Mouse (Mus musculus) heart, embryonic 13.5 days (tissue): ENCODE measurements around the gene Gjd3. TPM values are rescaled to one million over a fixed set of nuclear protein-coding genes. Genes with fewer than 3 reads are reported as not detected.

Experiments
- ATAC-seq: fragments of 200-750 bp; cut with Nextera tagmentation; 2 replicates; pipeline ENCODE4 v1.8.0; 2017; ENCODE audit warnings: moderate TSS enrichment; ENCODE audit not compliant: insufficient number of reproducible peaks, low FRiP score, low TSS enrichment; ENCODE audit errors: extremely low read depth
- H3K27ac ChIP-seq: fragments of 300-500 bp; sonication (generic); replicated peaks from 2 replicates; pipeline ENCODE4 v1.5.1; 2015; ENCODE audit warnings: moderate library complexity, mild to moderate bottlenecking, inconsistent platforms
- H3K27me3 ChIP-seq: fragments of 300-500 bp; sonication (generic); replicated peaks from 2 replicates; pipeline ENCODE4 v1.6.1; 2015; ENCODE audit warnings: mild to moderate bottlenecking, inconsistent platforms
- H3K36me3 ChIP-seq: fragments of 300-500 bp; sonication (generic); 2 replicates; pipeline ENCODE4 v1.6.1; 2015; ENCODE audit warnings: mild to moderate bottlenecking, inconsistent platforms
- H3K4me1 ChIP-seq: fragments of 300-500 bp; sonication (generic); 2 replicates; pipeline ENCODE4 v1.6.1; 2015; ENCODE audit warnings: inconsistent platforms
- H3K4me2 ChIP-seq: fragments of 300-500 bp; sonication (generic); 2 replicates; pipeline ENCODE4 v1.6.1; 2015; ENCODE audit warnings: inconsistent platforms, mild to moderate bottlenecking, moderate library complexity
- H3K4me3 ChIP-seq: fragments of 300-500 bp; sonication (generic); 2 replicates; pipeline ENCODE4 v1.5.1; 2015; ENCODE audit warnings: moderate library complexity, mild to moderate bottlenecking, inconsistent platforms
- H3K9ac ChIP-seq: fragments of 300-500 bp; sonication (generic); 2 replicates; pipeline ENCODE4 v1.6.1; 2015; ENCODE audit warnings: inconsistent platforms, mild to moderate bottlenecking, moderate library complexity
- H3K9me3 ChIP-seq: fragments of 300-500 bp; sonication (generic); 2 replicates; pipeline ENCODE4 v1.6.1; 2016; ENCODE audit warnings: inconsistent platforms
- WGBS: fragments of 180-500 bp; shearing (Covaris S2); methylation state at CpG from one replicate; pipeline ENCODE4 v1.1.7; 2015; ENCODE audit warnings: mixed read lengths; 5-methylcytosine and 5-hydroxymethylcytosine counted together
- polyA plus RNA-seq: library from polyadenylated mRNA; unstranded; fragments of >200 nt; fragmentation: Nextera tagmentation; extraction: Ambion mirVana; gene quantifications from 2 replicates; pipeline ENCODE4 v1.2.1, GENCODE M21; 2015

Gjd3 gene
- polyA plus RNA-seq, 1 experiment from 2014 or later = 3.3 TPM

GRCm38 (mm10) chr11:98968716-98969495 lies 13.9 kb downstream of the Gjd3 start:
- Histone ChIP-seq H3K9ac (peak overlapping the region; percentile 61), H3K4me3 (no peak overlapping the region), H3K9me3 (no peaks in the 10 kb centered on the region), H3K27me3 (no peaks in the 10 kb centered on the region), H3K36me3 (peaks cover 73% of the 10 kb centered on the region), H3K4me2 (peak overlapping the region; percentile 24; the same call in 1 of the 2 replicates), H3K27ac (peak overlapping the region; percentile 49), H3K4me1 (peaks cover 78% of the 10 kb centered on the region)
- ATAC-seq = no peak
- 24% methylated on average over 19 of the region's 20 CpGs for WGBS

GRCm38 (mm10) chr11:98968079-98968478 lies 14.7 kb downstream of the Gjd3 start:
- no peak for ATAC-seq
- Histone ChIP-seq H3K9me3 (no peaks in the 10 kb centered on the region), H3K4me3 (no peak overlapping the region), H3K27ac (peak overlapping the region; percentile 49), H3K4me1 (peaks cover 87% of the 10 kb centered on the region), H3K36me3 (peaks cover 65% of the 10 kb centered on the region), H3K9ac (peak overlapping the region; percentile 55), H3K27me3 (no peaks in the 10 kb centered on the region), H3K4me2 (peak overlapping the region; percentile 24; the same call in 1 of the 2 replicates)
- 54% methylated on average over 16 of the region's 16 CpGs for WGBS

- H3K4me2 ChIP-seq = peak overlapping the region; percentile 98; the same call in 1 of the 2 replicates
- no peaks in the 10 kb centered on the region for H3K9me3 ChIP-seq
- no peaks in the 10 kb centered on the region for H3K27me3 ChIP-seq
- WGBS = 33% methylated on average over 9 of the region's 9 CpGs
- H3K4me3 ChIP-seq = no peak overlapping the region
- ATAC-seq = no peak
- peak overlapping the region; percentile 5; the same call in 1 of the 2 replicates for H3K27ac ChIP-seq
- peaks cover 100% of the 10 kb centered on the region for H3K4me1 ChIP-seq
- peak overlapping the region; percentile 86 for H3K9ac ChIP-seq
- peaks cover 50% of the 10 kb centered on the region for H3K36me3 ChIP-seq
Observed at GRCm38 (mm10) chr11:98966499-98967141, 16.2 kb downstream of the Gjd3 start.

- 18% methylated on average over 11 of the region's 11 CpGs for WGBS
Observed at GRCm38 (mm10) chr11:98965416-98966077, 17.3 kb downstream of the Gjd3 start.

GRCm38 (mm10) chr11:98964616-98965415 lies 18.0 kb downstream of the Gjd3 start:
- peak overlapping the region; percentile 86 for H3K9ac ChIP-seq
- no peaks in the 10 kb centered on the region for H3K9me3 ChIP-seq
- 31% methylated on average over 15 of the region's 15 CpGs for WGBS
- H3K36me3 ChIP-seq = peaks cover 32% of the 10 kb centered on the region
- H3K4me1 ChIP-seq = peaks cover 99% of the 10 kb centered on the region
- ATAC-seq = no peak
- H3K27ac ChIP-seq = peak overlapping the region; percentile 93
- peak overlapping the region; percentile 98 for H3K4me2 ChIP-seq
- no peaks in the 10 kb centered on the region for H3K27me3 ChIP-seq
- H3K4me3 ChIP-seq = peak overlapping the region; percentile 76

More at GRCm38 (mm10) chr11:98965416-98966077, 17.3 kb downstream of the Gjd3 start:
- peaks cover 39% of the 10 kb centered on the region for H3K36me3 ChIP-seq
- peaks cover 100% of the 10 kb centered on the region for H3K4me1 ChIP-seq
- H3K9me3 ChIP-seq = no peaks in the 10 kb centered on the region
- peak overlapping the region; percentile 98 for H3K4me2 ChIP-seq
- H3K27me3 ChIP-seq = no peaks in the 10 kb centered on the region
- H3K9ac ChIP-seq = peak overlapping the region; percentile 86
- peak overlapping the region; percentile 10 for H3K4me3 ChIP-seq
- peak overlapping the region; percentile 93 for H3K27ac ChIP-seq
- ATAC-seq = no peak

- ATAC-seq = no peak
- Histone ChIP-seq H3K27ac (peak overlapping the region; percentile 93), H3K36me3 (peaks cover 27% of the 10 kb centered on the region), H3K27me3 (no peaks in the 10 kb centered on the region), H3K4me1 (peaks cover 99% of the 10 kb centered on the region), H3K9ac (peak overlapping the region; percentile 86), H3K4me3 (peak overlapping the region; percentile 76), H3K4me2 (peak overlapping the region; percentile 98), H3K9me3 (no peaks in the 10 kb centered on the region)
- 15% methylated on average over 6 of the region's 6 CpGs for WGBS
Observed at GRCm38 (mm10) chr11:98964201-98964615, 18.6 kb downstream of the Gjd3 start.

- Histone ChIP-seq H3K9ac (peak overlapping the region; percentile 86), H3K4me2 (peak overlapping the region; percentile 98), H3K36me3 (peaks cover 20% of the 10 kb centered on the region), H3K27ac (peak overlapping the region; percentile 93), H3K9me3 (no peaks in the 10 kb centered on the region), H3K4me1 (peaks cover 96% of the 10 kb centered on the region), H3K27me3 (no peaks in the 10 kb centered on the region), H3K4me3 (peak overlapping the region; percentile 76)
- WGBS = under 1% methylated on average over 32 of the region's 32 CpGs
- peak; percentile 68 for ATAC-seq
Observed at GRCm38 (mm10) chr11:98963191-98964021, 19.4 kb downstream of the Gjd3 start.

GRCm38 (mm10) chr11:98962421-98963095 lies 20.3 kb downstream of the Gjd3 start:
- 14% methylated on average over 12 of the region's 12 CpGs for WGBS
- Histone ChIP-seq H3K4me2 (peak overlapping the region; percentile 98), H3K27me3 (no peaks in the 10 kb centered on the region), H3K9ac (peak overlapping the region; percentile 86), H3K4me1 (peaks cover 88% of the 10 kb centered on the region), H3K27ac (peak overlapping the region; percentile 93), H3K36me3 (peaks cover 19% of the 10 kb centered on the region), H3K4me3 (peak overlapping the region; percentile 76), H3K9me3 (no peaks in the 10 kb centered on the region)
- no peak for ATAC-seq

- 20% methylated on average over 8 of the region's 8 CpGs for WGBS
- Histone ChIP-seq H3K36me3 (peaks cover 19% of the 10 kb centered on the region), H3K4me3 (peak overlapping the region; percentile 76), H3K9ac (peak overlapping the region; percentile 86), H3K4me2 (peak overlapping the region; percentile 98), H3K4me1 (peaks cover 80% of the 10 kb centered on the region), H3K27me3 (no peaks in the 10 kb centered on the region), H3K9me3 (no peaks in the 10 kb centered on the region), H3K27ac (peak overlapping the region; percentile 93)
- ATAC-seq = no peak
Observed at GRCm38 (mm10) chr11:98961766-98962165, 21.1 kb downstream of the Gjd3 start.
